Mouse (Mus musculus) E14TG2a.4 (cell line): ENCODE measurements around the gene Angptl8.
A peak's percentile ranks its signal among the peaks of the same experiment; 100 is the strongest.

Experiments
- H3K27me3 ChIP-seq: 2 replicates; pipeline ENCODE4 v1.6.1; 2014; ENCODE audit warnings: low read length, control low read depth; ENCODE audit not compliant: insufficient read depth
- H3K36me3 ChIP-seq: 2 replicates; pipeline ENCODE4 v1.6.1; 2014; ENCODE audit warnings: low read length, control low read depth; ENCODE audit not compliant: insufficient read depth
- H3K4me1 ChIP-seq: replicated peaks from 2 replicates; pipeline ENCODE4 v1.6.1; 2014; ENCODE audit warnings: low read depth, low read length, control low read depth
- H3K4me3 ChIP-seq: replicated peaks from 2 replicates; pipeline ENCODE4 v1.5.1; 2014; ENCODE audit warnings: mild to moderate bottlenecking, low read length
- H3K9me3 ChIP-seq: 2 replicates; pipeline ENCODE4 v1.6.1; 2014; ENCODE audit warnings: low read length, control low read depth
- CTCF ChIP-seq: conservative IDR thresholded peaks from 2 replicates; pipeline ENCODE4 v1.5.1; 2014; ENCODE audit warnings: low read length
- NANOG ChIP-seq: IDR thresholded peaks from 2 replicates; pipeline ENCODE4 v1.6.1; 2014; ENCODE audit warnings: borderline replicate concordance, low read length, mixed read lengths
- POU5F1 ChIP-seq: IDR thresholded peaks from 2 replicates; pipeline ENCODE4 v1.6.1; 2014; ENCODE audit warnings: low read length, borderline replicate concordance

Angptl8 gene

GRCm38 (mm10) chr9:21819181-21819729, 16.1 kb upstream of the Angptl8 start:
- Histone ChIP-seq H3K9me3 (no peaks in the 10 kb centered on the region), H3K4me1 (peaks cover 77% of the 10 kb centered on the region), H3K27me3 (no peaks in the 10 kb centered on the region), H3K4me3 (no peak overlapping the region), H3K36me3 (peaks cover 100% of the 10 kb centered on the region)
- TF ChIP-seq POU5F1: no peak
- no peak for TF ChIP-seq NANOG
- TF ChIP-seq CTCF: no peak

- H3K27me3 ChIP-seq: no peaks in the 10 kb centered on the region
- peaks cover 100% of the 10 kb centered on the region for H3K36me3 ChIP-seq
- no peaks in the 10 kb centered on the region for H3K9me3 ChIP-seq
- peaks cover 86% of the 10 kb centered on the region for H3K4me1 ChIP-seq
- TF ChIP-seq POU5F1: no peak
- TF ChIP-seq NANOG: no peak
- TF ChIP-seq CTCF: no peak
- H3K4me3 ChIP-seq: no peak overlapping the region
These were observed 15.1 kb upstream of the Angptl8 start for GRCm38 (mm10) chr9:21820183-21820582.

- H3K27me3 ChIP-seq: no peaks in the 10 kb centered on the region
- TF ChIP-seq NANOG (no peak), CTCF (no peak), POU5F1 (no peak)
- H3K4me1 ChIP-seq: peaks cover 84% of the 10 kb centered on the region
- no peak overlapping the region for H3K4me3 ChIP-seq
- no peaks in the 10 kb centered on the region for H3K9me3 ChIP-seq
- H3K36me3 ChIP-seq: peaks cover 100% of the 10 kb centered on the region
These were observed 12.6 kb upstream of the Angptl8 start for GRCm38 (mm10) chr9:21822686-21823085.

DNA sequence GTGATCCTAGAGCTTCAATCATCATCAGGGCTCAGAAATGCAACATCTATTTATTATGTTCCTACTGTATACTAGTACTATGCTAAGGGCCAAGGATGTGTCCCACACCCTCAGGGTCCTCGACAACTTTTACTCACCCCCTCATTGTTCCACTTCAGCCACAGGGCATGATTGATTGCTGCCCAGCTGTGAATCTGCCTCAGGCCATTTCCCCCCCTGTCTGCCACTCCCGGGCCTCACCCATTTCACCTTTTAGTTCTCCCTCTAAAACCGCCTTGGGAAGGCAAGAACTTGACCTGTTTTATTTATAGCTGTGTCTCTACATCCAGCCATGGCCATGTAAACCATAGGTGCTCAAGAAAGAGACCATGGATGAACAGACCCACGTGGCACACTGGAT, 11.4 kb upstream of the Angptl8 start:
- Histone ChIP-seq H3K27me3 (no peaks in the 10 kb centered on the region), H3K4me3 (0 out of 2 replicates have a peak overlapping the region, but pooled peaks have one; percentile 29), H3K9me3 (no peaks in the 10 kb centered on the region), H3K36me3 (peaks cover 100% of the 10 kb centered on the region), H3K4me1 (peaks cover 81% of the 10 kb centered on the region)
- TF ChIP-seq POU5F1 (no peak), CTCF (no peak), NANOG (no peak; the same call in 1 of the 2 replicates)

DNA sequence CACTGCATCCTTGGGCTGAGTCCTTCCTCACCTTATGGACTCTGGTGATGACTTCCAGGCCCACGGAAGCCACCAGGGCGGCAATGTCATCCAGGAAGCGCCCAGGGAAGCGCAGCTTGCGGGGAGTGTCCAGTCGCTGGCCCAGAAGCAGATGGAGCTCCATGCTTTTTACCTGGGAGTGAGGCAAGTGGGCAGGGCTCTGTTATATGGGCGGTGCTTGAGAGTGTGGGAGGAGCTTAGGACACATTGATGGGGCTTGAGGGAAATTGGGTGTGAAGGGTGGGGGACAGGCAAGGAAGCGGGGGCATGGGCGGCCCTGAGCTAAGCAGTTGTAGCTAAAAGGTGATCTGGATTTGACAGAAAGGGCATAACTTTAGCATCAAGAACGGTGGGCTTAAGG, 10.9 kb upstream of the Angptl8 start:
- Histone ChIP-seq H3K9me3 (no peaks in the 10 kb centered on the region), H3K27me3 (no peaks in the 10 kb centered on the region), H3K36me3 (peaks cover 100% of the 10 kb centered on the region), H3K4me1 (peaks cover 82% of the 10 kb centered on the region), H3K4me3 (peak overlapping the region; percentile 29; the same call in 1 of the 2 replicates)
- TF ChIP-seq CTCF (no peak), NANOG (no peak), POU5F1 (no peak)

GRCm38 (mm10) chr9:21829834-21830460, 5.4 kb upstream of the Angptl8 start:
- Histone ChIP-seq H3K4me3 (no peak overlapping the region), H3K9me3 (no peaks in the 10 kb centered on the region), H3K36me3 (peaks cover 100% of the 10 kb centered on the region), H3K27me3 (no peaks in the 10 kb centered on the region), H3K4me1 (peaks cover 93% of the 10 kb centered on the region)
- no peak for TF ChIP-seq CTCF
- TF ChIP-seq NANOG: no peak
- no peak for TF ChIP-seq POU5F1

GRCm38 (mm10) chr9:21830461-21830850, 4.9 kb upstream of the Angptl8 start:
- H3K4me3 ChIP-seq: no peak overlapping the region
- no peaks in the 10 kb centered on the region for H3K27me3 ChIP-seq
- TF ChIP-seq CTCF (no peak), POU5F1 (no peak), NANOG (no peak)
- peaks cover 93% of the 10 kb centered on the region for H3K4me1 ChIP-seq
- H3K9me3 ChIP-seq: no peaks in the 10 kb centered on the region
- peaks cover 100% of the 10 kb centered on the region for H3K36me3 ChIP-seq

GRCm38 (mm10) chr9:21830936-21831335, 4.4 kb upstream of the Angptl8 start:
- H3K36me3 ChIP-seq: peaks cover 100% of the 10 kb centered on the region
- no peak overlapping the region for H3K4me3 ChIP-seq
- peaks cover 93% of the 10 kb centered on the region for H3K4me1 ChIP-seq
- no peaks in the 10 kb centered on the region for H3K27me3 ChIP-seq
- no peaks in the 10 kb centered on the region for H3K9me3 ChIP-seq
- TF ChIP-seq CTCF: no peak
- TF ChIP-seq NANOG: no peak
- no peak for TF ChIP-seq POU5F1
